34 mouse cellular contexts compared by ENCODE assay signal in genomic region chr3:9921730-9922129, GRCm38 (mm10).
"Had no signal": no experiment of that assay in that cellular context is flagged by ENCODE, and none has a peak within 500 bp of the region (broad histone marks: within the 10 kb centered on the region; RNA-seq: fewer than 3 reads in every experiment).

No protein-coding gene starts in this region.

- H3K27ac ChIP-seq: heart, embryonic 10.5 days; heart, embryonic 13.5 days; heart, embryonic 15.5 days; hindbrain, embryonic 10.5 days; hindbrain, embryonic 12.5 days; hindbrain, embryonic 13.5 days; hindbrain, embryonic 14.5 days; hindbrain, embryonic 15.5 days; hindbrain, postnatal 0 days; intestine, embryonic 15.5 days; kidney, embryonic 15.5 days; kidney, postnatal 0 days; layer of hippocampus, adult 2 months had no signal

- H3K4me1 ChIP-seq: heart, embryonic 10.5 days; heart, embryonic 12.5 days; heart, embryonic 13.5 days; heart, embryonic 15.5 days; hindbrain, embryonic 10.5 days; hindbrain, embryonic 12.5 days; hindbrain, embryonic 13.5 days; hindbrain, embryonic 15.5 days; intestine, embryonic 15.5 days; kidney, embryonic 15.5 days had no signal

- ATAC-seq: hindbrain, embryonic 16.5 days; hindbrain, postnatal 0 days; inflammation-experienced regulatory T-cells, adult 6 months; intestine, embryonic 15.5 days; intestine, embryonic 16.5 days had no signal

- DNase-seq: heart, postnatal 10 days; heart, postnatal 14 days; heart, postnatal 36 days; heart, postnatal 4 days; kidney, adult 11 months; kidney, adult 18-20 months; kidney, adult 2 months; kidney, adult 8-10 months; kidney, adult 9 months; kidney, postnatal 10 days; kidney, postnatal 14 days; kidney, postnatal 25 days; kidney, postnatal 36 days; kidney, postnatal 4 days; layer of hippocampus, adult 9-11 months; layer of hippocampus, postnatal 36 days had no signal

- H3K36me3 ChIP-seq: heart, embryonic 10.5 days; heart, embryonic 12.5 days; heart, embryonic 13.5 days; heart, embryonic 15.5 days; hindbrain, embryonic 10.5 days; hindbrain, embryonic 12.5 days; hindbrain, embryonic 13.5 days; hindbrain, embryonic 15.5 days; intestine, embryonic 15.5 days; kidney, embryonic 15.5 days had no signal

- H3K9me3 ChIP-seq: heart, embryonic 10.5 days; heart, embryonic 12.5 days; heart, embryonic 13.5 days; heart, embryonic 15.5 days; hindbrain, embryonic 10.5 days; hindbrain, embryonic 12.5 days; hindbrain, embryonic 13.5 days; hindbrain, embryonic 15.5 days; intestine, embryonic 15.5 days; kidney, embryonic 15.5 days had no signal

- H3K4me3 ChIP-seq: heart, embryonic 10.5 days; heart, embryonic 12.5 days; heart, embryonic 13.5 days; heart, embryonic 15.5 days; hindbrain, embryonic 10.5 days; hindbrain, embryonic 12.5 days; hindbrain, embryonic 13.5 days; hindbrain, embryonic 15.5 days; intestine, embryonic 15.5 days; kidney, embryonic 15.5 days; layer of hippocampus, adult 2 months had no signal

- H3K4me2 ChIP-seq: heart, embryonic 11.5 days; heart, embryonic 12.5 days; heart, embryonic 13.5 days; heart, embryonic 15.5 days; hindbrain, embryonic 12.5 days; hindbrain, embryonic 13.5 days; hindbrain, embryonic 14.5 days; hindbrain, embryonic 15.5 days; intestine, embryonic 15.5 days; kidney, embryonic 15.5 days had no signal

- H3K9ac ChIP-seq: heart, embryonic 12.5 days; heart, embryonic 13.5 days; heart, embryonic 15.5 days; hindbrain, embryonic 12.5 days; hindbrain, embryonic 13.5 days; hindbrain, embryonic 14.5 days; hindbrain, embryonic 15.5 days; intestine, embryonic 15.5 days; kidney, embryonic 15.5 days had no signal

- H3K27me3 ChIP-seq: heart, embryonic 12.5 days; heart, embryonic 13.5 days; heart, embryonic 15.5 days; hindbrain, embryonic 12.5 days; hindbrain, embryonic 13.5 days; hindbrain, embryonic 15.5 days; intestine, embryonic 15.5 days; kidney, embryonic 15.5 days had no signal
